In genomic region chr6:47877058-47877457, GRCm38 (mm10) we compare ENCODE assay signal across 8 mouse cellular contexts. TPM values are rescaled to one million over a fixed set of nuclear protein-coding genes. Genes with fewer than 3 reads are reported as not detected.
DNase-seq lines count a peak whose midpoint lies in the region; ATAC-seq lines count a peak whose summit lies in the region.

TSS of gene Zfp282 (plus strand) at chr6:47877204.

- 7% methylated on average over 9 of the region's 9 CpGs for WGBS in neural tube, embryonic 12.5 days

- H3K4me2 ChIP-seq in neural tube, embryonic 12.5 days (replicated peaks): peak within 1 kb of the TSS; percentile 70

- no peaks in the 10 kb centered on the region for H3K9me3 ChIP-seq in neural tube, embryonic 12.5 days

- peak within 1 kb of the TSS; percentile 96 for H3K27ac ChIP-seq in neural tube, embryonic 12.5 days

- no peak for ATAC-seq in neural tube, embryonic 12.5 days (ENCODE audit: low FRiP score, low read depth)

- peak within 1 kb of the TSS; percentile 95 for H3K9ac ChIP-seq in neural tube, embryonic 12.5 days

- DNase-seq in gastrocnemius, postnatal 4 days (ENCODE audit: low spot score in 2 of 2): no peak
- no peak for DNase-seq in gastrocnemius, postnatal 10 days
- no peak for DNase-seq in urinary bladder, adult 2 months (ENCODE audit: low spot score)
- no peak for DNase-seq in urinary bladder, adult 18-20 months (ENCODE audit: low spot score in 2 of 2)
- no peak for DNase-seq in layer of hippocampus, postnatal 36 days
- DNase-seq in retina, postnatal 1 day: no peak
- DNase-seq in testis, postnatal 10 days (ENCODE audit: low spot score): no peak

- no peaks in the 10 kb centered on the region for H3K27me3 ChIP-seq in neural tube, embryonic 12.5 days (replicated peaks)

- H3K4me3 ChIP-seq in neural tube, embryonic 12.5 days: peak within 1 kb of the TSS; percentile 94

- peaks cover 12% of the 10 kb centered on the region for H3K4me1 ChIP-seq in neural tube, embryonic 12.5 days

- peaks cover 19% of the 10 kb centered on the region for H3K36me3 ChIP-seq in neural tube, embryonic 12.5 days

RNA-seq across cellular contexts. Expression of gene Zfp282, which starts in this region (rescaled TPM):
- total RNA-seq in gastrocnemius, postnatal 4 days (2021): 10 to 100 TPM; 14.2 to 15.2 TPM
- 10 to 100 TPM in 1 of 2 experiments, 1 to 10 TPM in 1; 9.2 to 10.5 TPM for total RNA-seq in gastrocnemius, postnatal 10 days (2021)
- 11.8 and 12.6 TPM in 2 replicates for polyA plus RNA-seq in urinary bladder, adult 2 months (2012; rRNA removed)
- 10 to 100 TPM; 13.1 to 15.8 TPM for total RNA-seq in layer of hippocampus, postnatal 36 days (2021)
- 26.8 and 27.0 TPM in 2 replicates for polyA plus RNA-seq in neural tube, embryonic 12.5 days (2016; fragmentation: Nextera tagmentation; extraction: Ambion mirVana)
